Mouse (Mus musculus): ENCODE results near the gene Ctbp1.

DNA sequence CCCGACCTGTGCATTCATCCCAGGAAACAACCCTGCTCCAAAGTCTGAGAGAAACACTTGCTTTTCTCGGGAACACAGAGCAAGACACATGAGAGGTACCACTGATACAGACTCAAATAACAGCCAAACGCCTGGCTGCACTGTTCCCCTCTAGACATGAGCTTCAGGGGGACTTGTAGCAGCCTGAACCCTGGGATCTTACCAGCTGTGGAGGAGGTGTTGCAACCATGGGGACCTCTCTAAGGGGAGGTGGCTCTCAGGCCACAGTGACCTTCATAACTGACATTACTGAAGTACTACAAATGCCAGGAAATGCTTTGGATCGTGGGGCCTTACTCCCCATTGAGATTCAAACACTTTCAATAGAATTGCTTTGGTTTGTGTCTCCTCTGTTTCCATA is 60.1 kb downstream of the Ctbp1 start:
- TF ChIP-seq POLR2A (IDR thresholded peaks at IDR 0.05; ENCODE audit: control insufficient read depth, low read depth, low read length) (no peak), CTCF (IDR thresholded peaks at IDR 0.05; ENCODE audit: control insufficient read depth, insufficient read depth, insufficient replicate concordance, low read depth, low read length) (no peak)
